Mouse (Mus musculus): ENCODE data around the gene Atxn10. TPM values are rescaled to one million over a fixed set of nuclear protein-coding genes. Genes with fewer than 3 reads are reported as not detected.

The Atxn10 gene
- total RNA-seq, 4 experiments from 2014 or later: 289 to 291 (median 289) TPM

DNA sequence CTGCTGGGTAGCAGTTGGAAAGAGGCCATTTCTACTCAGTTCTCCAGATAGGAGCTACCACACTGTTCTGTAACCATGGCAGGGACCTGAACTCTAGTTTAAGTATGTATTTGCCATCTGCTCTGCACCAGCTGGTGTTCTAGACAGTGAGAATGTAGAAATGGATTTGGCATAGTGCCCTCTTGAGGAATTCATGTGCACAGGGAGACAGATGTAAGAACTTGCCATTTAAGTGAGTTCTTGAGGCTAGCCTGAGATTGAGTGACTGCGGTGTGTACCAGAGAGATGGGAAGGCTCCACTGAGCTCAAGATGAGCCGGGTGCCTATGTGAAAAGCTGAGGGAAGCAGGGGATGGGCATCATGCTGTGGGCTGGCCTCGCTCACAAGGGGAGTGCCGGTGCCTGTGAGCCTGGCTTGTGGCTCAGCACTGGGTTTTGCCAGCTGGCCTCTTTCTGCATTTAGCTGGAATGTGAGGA is 67.2 kb downstream of the Atxn10 start:
- peak; percentile 89 for DNase-seq (ENCODE audit: low spot score in 2 of 2)

DNA sequence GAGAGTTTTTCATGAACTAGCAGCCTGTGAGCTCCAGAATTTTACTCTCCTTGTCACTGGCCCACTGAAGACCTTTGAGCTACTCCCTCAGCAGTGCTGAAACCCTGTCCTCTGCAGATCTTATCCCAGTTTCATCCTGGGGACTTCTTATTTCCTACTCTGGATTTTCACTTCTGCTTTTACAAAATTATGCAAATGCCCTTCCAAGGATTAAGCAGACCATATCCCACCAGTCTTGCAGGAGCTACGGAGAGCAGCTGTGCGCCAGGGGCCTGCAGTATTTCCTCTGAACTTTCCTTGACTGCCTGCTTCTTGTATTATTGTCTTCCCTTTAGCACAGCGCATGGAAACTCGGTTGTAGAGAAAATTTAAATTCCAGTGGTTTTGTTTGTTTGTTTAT is 68.7 kb downstream of the Atxn10 start:
- DNase-seq (ENCODE audit: low spot score in 2 of 2): no peak

DNA sequence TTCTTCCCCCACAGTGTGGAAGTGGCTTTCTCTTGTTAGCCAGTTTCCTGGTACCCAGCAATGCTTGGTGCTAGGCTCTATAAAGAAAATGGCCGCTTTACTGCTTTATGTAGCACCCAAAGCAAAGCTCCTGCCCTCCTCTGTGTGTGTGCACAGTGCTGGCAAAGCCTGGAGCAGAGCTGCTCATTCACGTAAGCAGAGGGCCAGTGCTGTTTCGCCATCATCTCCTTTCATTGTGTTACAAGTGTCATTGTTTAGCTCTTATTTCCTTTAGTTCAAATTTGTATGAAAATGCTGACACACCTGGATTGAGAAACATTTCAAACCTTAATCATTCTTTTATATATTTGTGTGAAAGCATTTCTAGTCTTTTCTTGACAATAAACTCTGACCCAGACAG is 69.5 kb downstream of the Atxn10 start:
- DNase-seq (ENCODE audit: low spot score in 2 of 2): no peak

DNA sequence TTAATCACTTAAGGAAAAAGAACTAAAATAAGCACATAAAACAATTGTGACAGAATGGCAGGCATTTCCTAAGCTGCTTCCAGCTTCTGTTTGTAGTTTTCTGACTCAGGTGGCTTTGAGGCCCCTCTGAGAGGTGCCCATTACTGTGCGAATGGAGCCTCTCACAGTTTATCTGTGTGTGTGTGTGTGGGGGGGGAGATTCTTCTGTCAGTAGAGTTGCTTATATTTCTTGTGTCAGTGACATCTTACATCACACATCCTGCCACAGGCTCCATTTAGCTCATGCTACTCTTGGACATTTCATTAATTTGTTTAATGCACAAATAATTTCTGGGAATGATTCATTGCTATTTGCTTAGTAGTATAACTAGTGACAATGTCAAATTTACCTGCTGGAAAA is 70.8 kb downstream of the Atxn10 start:
- DNase-seq (ENCODE audit: low spot score in 2 of 2): no peak

DNA sequence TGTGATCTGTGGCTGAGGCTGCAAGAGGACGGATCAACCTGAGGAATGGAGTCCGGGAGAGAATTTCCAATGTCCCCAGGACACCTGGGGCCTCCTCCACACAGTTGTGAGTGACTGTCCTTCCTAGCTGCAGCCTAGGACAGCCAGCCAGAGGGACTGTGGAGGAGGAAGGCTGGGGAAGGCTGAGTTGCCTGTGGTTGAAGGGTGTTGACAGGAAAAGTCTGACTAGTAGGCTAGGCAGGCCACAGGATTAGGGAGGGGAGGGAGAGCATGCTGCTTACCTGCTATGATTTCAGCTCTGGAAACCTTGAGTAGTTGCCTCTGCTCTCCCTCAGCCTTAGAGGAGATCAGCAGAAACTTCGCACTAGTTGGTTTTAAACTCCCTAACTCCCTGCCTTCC is 71.3 kb downstream of the Atxn10 start:
- no peak for DNase-seq (ENCODE audit: low spot score in 2 of 2)

DNA sequence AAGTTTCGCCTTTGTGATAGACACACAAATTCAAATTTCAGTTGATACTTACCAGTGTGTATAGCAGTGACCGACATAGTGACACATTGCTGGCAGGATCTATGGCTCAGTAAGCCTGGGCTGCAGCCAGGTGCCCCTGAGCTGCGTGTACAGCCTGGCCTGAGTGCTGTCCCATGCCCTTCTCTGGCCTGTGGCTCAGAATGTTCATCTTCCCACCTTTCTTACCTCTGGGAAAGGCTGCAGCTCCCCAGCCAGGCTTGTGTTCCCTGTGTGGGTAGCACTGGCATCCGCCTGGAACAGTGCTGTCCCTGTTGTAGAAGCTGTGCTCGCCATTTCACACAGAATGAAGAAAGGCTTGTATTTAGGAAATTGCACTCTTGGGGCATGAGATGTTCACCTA is 72.7 kb downstream of the Atxn10 start:
- no peak for DNase-seq (ENCODE audit: low spot score in 2 of 2)

DNA sequence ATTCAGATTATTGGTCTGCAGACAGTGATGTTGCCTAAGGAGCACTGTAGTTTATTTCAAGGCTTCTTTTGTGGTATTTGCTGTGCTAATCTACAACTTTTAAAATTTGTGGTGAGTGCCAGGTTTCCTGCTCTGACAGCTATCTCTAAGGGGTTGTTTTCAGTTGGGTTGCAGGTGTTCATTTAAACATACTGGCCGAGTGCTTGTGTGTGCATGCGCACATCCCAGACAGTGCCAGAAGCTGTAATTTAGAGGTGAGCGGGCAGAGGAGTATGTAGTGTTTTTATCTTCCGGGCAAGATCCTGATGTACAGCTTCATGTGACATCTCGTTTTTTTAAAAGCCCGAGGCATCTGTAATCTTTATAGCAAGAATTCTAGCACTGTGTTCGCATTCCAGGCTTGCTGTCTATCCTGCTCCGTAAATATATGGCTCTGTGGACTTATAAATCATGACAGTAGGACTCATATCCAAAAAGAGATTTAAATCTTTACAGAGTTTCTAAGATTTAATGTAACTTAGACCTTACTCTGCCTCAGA is 73.3 kb downstream of the Atxn10 start:
- no peak for DNase-seq (ENCODE audit: low spot score in 2 of 2)

DNA sequence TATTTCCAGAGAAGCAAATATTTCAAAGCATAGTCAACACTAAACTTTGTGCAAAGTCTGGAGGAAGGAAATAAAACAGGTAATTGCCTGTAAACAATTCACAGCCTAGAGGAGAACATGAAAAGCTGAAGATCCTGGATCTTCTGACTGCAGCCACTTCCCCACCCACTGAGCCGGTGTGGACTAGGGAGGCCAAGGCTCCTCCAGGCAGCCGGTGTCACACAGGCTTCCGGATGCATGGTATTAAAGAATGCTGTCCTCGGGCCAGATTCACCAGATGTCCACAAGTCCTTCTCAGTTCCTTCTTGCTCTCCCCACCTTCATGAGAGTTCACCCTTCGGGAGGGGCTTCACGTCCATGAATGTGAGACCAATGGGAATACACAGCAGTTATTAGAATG is 73.8 kb downstream of the Atxn10 start:
- no peak for DNase-seq (ENCODE audit: low spot score in 2 of 2)

DNA sequence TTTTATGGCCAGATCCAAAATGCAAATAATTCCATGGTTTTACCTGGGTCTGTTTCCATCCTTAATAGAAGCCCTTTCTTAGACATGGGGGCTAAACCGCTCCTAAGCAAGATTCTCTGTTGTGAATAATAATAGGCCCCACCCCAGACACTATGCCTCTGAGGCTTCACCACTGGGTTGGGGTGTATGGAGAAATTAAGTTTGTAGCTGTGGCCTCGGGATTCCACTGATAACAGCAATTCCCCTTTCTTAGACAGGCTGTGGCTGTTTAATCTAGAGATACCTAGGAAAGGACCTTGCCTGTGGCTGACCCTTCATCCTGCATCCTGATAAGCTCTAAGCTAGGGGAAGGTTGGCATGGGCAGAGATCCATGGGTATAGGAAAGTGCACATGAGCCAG is 78.6 kb downstream of the Atxn10 start:
- no peak for DNase-seq (ENCODE audit: low spot score in 2 of 2)

DNA sequence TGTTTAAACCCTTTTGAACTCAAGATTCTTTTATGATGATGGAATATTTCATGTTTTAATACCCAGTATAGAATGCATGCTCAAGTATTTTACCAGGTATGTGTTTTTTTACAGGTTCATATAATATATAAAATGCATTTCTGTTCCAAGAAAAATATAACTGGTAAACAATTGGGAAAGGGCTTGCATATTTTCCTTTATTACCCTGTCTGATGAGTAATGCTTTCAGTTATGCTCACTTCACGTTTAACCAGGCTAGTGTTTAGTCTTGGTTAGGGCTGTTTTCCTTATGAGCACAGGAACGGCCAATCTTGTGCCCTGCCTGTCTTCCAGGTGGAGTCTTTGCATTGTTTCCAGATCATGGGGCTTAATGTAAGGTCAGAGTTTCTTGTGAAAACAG is 84.6 kb downstream of the Atxn10 start:
- no peak for DNase-seq (ENCODE audit: low spot score in 2 of 2)

DNA sequence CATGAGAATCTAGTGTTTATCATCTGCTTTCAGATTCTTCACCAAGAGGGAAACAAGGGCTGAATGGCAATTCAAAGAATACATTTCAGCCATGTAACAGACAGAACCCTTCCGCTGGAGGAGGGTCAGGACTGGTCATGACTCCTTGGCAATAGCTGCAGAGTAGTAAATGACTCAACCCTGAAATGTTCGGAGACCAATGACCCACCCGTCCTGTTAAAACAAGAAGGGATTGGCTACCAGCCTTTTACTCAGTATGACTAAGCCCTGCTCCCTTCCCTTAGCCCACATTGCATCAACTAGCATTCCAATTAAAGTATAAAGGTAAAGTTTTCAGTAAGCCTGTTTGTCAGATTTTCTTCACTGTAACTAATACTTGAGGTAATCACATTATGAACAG is 88.2 kb downstream of the Atxn10 start:
- no peak for DNase-seq (ENCODE audit: low spot score in 2 of 2)

DNA sequence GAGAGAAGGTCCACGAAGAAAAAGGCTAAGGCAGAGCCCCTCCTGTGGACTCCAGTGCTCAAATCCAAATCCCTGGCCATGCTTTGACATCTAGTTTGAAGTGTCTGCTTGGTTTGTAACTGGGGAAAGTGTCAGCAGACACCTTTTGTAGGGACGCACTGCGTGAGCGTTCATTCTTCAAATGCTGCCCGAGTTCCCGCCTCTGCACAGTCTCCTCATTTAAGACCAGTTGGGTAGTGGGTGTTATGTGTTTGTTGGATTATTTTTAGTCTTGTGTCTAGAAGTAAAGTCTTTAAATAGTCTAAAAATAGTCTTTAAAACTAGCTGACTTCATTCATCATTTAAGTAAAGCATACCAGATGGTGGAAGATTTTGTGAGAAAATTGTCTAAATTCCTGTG is 92.1 kb downstream of the Atxn10 start:
- peak in 1 of 2 experiments; percentile 32 for DNase-seq (ENCODE audit: low spot score in 2 of 2)

DNA sequence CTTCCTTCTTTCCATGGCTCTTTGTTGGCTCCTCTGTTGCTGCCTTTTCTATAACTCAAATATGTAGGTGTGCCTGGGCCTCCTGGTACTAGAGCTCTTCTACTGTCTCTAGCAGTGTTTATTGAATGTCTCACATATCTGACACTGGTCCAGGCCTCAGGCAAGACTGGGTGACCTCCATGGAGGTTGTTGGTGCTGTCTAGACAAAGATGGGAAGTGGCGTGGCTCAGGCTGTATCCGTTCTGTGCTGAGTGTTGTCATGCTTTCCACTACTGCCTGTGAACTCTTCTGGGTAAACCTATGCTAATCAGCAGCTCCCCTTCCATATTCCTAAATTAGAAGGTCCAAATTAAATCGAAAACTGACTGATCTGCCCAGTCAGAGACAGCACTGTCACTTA is 106.5 kb downstream of the Atxn10 start:
- DNase-seq (ENCODE audit: low spot score in 2 of 2): no peak

DNA sequence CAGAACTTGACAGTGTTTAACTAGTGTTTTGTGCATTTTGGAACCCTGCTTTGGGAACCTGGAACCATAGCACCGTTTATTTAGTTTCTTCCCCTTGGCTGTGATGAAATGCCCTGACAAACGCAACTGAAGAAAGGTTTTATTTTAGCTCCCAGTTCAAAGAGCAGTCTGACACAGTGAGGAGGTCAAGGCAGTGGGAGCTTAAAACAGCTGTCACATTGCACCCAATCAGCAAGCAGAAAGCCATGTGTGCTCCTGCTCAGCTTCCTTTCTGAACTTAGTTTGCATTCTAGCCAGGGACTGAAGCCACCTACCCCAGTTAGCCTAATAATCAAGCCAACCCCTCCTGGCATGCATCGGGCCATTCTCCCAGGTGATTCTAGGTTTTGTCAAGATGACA is 110.6 kb downstream of the Atxn10 start:
- no peak for DNase-seq (ENCODE audit: low spot score in 2 of 2)

DNA sequence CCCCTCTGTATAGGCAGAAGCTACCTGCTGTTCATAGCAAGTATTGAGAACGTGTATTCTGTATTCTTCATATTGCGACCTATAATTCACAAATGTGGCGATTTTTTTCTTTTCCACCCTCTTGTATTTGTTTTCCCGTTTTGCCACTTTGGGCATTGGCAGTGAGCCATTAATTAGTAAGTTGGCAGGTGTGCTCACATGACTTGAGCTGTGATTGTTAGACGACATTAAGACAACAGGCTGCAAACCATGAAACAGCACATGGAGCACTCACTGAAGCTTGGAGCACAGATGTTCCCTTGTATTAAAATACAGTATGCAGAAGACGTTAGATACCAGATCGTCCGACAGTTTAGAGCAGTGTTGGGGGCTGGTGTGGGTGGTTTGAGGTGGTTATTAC is 120.8 kb downstream of the Atxn10 start:
- DNase-seq (ENCODE audit: low spot score in 2 of 2): no peak

DNA sequence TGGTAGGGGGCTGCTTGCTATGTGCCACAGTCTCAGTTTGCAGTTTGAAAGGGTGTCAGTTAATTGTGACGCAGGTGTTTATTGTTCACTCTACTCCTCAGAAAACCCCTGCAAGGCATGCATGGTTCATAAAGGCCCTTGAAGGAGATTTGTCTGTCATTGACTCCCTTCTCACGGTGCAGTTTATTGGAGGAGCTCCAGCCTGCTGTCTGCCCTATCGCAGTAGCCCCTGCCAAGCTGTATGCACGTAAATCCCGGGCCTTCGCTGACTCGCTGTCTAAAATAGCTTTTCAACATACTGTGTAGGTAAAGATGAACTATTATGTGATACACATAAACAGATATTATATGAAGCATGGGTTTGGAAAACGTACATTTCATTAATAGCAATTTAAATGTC is 121.8 kb downstream of the Atxn10 start:
- no peak for DNase-seq (ENCODE audit: low spot score in 2 of 2)

DNA sequence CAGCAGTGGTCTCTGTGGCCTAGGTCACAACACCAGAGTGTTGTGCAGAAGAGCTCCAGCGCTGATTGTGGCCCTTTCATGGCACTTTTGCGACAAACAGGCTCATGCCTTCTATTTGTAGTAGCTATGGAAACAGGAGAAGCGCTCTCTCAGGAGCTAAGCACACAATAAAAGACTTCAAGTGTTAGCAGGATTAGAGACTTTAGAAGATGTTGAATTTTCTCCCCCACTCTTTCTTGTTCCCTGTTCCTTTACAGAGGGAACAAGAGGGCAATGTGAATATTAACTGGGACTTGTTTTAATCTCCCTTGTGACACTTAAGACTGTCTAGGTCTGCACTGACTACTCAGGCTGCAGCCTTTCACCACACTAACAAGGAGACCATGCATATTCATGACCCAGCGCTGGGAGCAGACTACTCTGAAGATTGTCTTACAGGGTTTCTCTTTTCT is 122.6 kb downstream of the Atxn10 start:
- no peak for DNase-seq (ENCODE audit: low spot score in 2 of 2)

DNA sequence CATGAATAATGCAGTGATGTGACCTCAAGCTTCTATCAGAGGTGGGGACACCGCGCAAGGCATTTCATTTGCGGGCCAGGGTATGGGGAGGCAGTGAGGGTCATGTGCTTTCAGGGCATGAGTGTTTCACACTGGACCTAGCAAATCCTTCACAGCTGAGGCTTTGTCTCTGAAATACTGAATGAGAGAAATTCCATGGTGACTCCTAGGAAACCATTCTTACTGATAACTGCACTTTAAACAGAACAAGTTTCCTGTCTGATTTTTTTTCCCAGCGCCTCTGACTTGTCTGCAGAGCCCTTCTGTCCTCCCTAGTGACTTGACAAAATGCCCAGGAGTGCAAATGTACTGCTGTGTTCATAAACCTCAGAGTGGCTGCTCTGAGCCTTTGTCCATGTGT is 125.5 kb downstream of the Atxn10 start:
- DNase-seq (ENCODE audit: low spot score in 2 of 2): no peak

DNA sequence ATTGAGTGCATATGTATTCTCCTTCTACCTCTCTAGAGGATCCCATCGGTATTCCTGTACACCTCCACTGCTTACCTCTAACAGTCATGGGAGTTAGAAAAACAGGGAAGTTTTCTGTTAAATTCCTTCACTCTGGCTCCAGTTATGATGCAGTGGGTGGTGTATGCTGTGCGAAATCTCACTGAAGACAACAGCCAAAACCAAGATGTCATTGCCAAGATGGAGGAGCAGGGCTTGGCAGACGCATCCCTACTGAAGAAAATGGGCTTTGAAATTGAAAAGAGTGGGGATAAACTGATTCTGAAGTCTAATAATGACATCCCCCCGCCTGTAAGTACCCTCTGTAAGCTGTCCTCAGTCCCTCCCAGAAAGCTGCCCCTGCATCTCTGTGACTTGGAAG is 126.1 kb downstream of the Atxn10 start:
- peak in 1 of 2 experiments; percentile 35 for DNase-seq (ENCODE audit: low spot score in 2 of 2)

DNA sequence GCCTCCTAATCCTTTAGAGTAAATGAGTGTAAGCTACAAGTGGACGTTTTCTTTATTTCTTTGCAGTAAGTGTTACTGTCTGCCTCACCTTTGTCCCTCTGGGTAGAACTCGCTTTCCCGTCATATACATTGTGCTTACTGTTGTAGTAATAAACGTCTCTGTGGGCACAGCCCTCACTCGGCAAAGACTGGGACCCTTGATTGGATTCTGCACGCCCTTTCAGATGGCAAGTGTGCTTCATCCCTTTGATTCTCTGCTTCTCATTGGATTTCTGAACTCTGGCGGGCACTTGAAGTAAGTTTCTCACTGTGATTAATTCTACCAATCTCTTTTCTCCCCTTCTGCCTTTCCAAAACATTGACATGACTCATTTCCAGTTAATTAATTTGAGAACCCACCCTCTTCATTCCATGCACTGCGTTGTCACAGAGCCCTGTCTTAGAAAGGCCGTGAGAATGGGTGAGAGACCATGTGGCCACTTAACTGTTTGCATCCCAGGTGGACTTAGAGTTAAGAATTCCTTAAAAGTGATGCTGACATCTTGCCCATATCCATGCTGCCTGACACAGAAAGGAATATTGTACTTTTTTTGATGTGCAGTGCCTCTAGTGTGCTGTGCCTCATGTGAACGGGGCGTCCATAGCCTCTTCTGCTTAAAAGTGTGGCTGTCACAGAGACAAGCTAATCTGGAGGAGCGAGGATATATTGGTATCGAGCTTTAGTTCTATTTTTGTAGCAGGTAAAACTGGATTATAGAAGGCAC is 127.2 kb downstream of the Atxn10 start:
- no peak for DNase-seq (ENCODE audit: low spot score in 2 of 2)

DNA sequence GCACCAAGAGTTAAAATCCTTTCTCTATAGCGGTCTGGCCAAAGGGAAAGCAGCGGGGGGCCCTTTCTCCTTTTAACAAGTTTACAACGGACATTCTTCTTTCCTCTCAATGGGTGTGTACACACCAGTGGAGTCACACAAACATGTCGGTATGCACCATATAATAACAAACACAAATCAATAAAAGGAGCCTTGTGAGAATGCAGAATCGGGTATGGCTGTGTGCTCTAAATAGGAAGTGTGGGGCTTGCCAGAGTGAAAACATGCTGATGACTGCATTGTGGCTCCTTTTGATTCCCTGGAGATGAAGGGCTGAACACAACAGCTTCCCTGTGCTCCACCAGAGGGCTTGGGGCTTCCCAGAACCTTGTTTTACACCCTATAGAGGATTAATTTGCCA is 128.1 kb downstream of the Atxn10 start:
- DNase-seq (ENCODE audit: low spot score in 2 of 2): no peak

DNA sequence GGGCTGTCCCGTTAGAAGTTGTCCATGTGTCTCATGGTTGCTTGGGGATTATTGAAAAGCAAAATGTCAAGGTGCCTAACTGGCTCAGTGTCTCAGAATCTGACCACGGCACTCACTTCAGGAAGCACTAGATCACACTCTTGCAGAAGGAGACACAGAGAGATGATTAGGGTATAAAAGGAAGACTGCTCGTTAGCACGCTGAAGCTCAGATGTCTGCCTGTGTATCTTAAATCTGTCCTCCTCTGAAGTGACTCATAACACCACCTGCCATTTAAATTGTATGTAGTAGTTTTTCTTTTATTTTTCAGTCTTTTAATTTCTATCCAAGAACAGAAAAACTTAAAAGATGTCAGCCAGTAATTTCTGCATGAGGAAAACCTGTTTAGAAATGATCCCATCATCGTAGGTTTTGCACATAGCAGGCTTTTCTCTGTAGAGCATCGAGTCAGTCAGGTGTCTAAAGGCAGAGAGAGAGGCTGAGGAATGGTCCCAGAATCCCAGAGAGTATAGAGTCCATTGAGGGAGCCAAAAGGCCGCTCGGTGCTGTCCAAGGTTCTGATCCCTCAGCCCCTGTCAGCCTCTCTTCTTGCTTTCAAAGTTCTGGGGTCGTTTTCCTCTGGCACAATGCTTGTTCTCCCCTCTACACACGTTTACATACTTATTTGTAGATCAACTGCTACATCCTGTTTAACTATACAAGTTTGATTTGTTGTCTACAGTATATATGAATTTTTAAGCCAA is 128.9 kb downstream of the Atxn10 start:
- no peak for DNase-seq (ENCODE audit: low spot score in 2 of 2)

Measured in layer of hippocampus, adult 8-10 months (tissue).